In genomic region chr1:186575629-186576028, GRCm38 (mm10) we compare ENCODE assay signal across 23 mouse cellular contexts.
DNase-seq lines count a peak whose midpoint lies in the region; ATAC-seq lines count a peak whose summit lies in the region.
"Had no signal": no experiment of that assay in that cellular context is flagged by ENCODE, and none has a peak within 500 bp of the region (broad histone marks: within the 10 kb centered on the region; RNA-seq: fewer than 3 reads in every experiment).

No protein-coding gene starts in this region.

- H3K27ac ChIP-seq in kidney, embryonic 15.5 days, result no peak overlapping the region
- H3K27ac ChIP-seq: forebrain, embryonic 13.5 days; limb, embryonic 13.5 days; midbrain, embryonic 15.5 days; neural tube, embryonic 12.5 days had no signal

- WGBS in kidney, embryonic 15.5 days, result 61% methylated on average over 9 of the region's 9 CpGs

- H3K4me2 ChIP-seq in kidney, embryonic 15.5 days, result no peak overlapping the region
- H3K4me2 ChIP-seq: forebrain, embryonic 13.5 days; heart, embryonic 12.5 days; limb, embryonic 13.5 days; lung, embryonic 14.5 days; midbrain, embryonic 15.5 days; neural tube, embryonic 12.5 days had no signal

- H3K9ac ChIP-seq in kidney, embryonic 15.5 days, result no peak overlapping the region
- H3K9ac ChIP-seq: forebrain, embryonic 13.5 days; heart, embryonic 12.5 days; limb, embryonic 13.5 days; lung, embryonic 14.5 days; midbrain, embryonic 15.5 days; neural tube, embryonic 12.5 days had no signal

- H3K4me1 ChIP-seq in kidney, embryonic 15.5 days, result no peaks in the 10 kb centered on the region
- H3K4me1 ChIP-seq: forebrain, embryonic 13.5 days; limb, embryonic 13.5 days; midbrain, embryonic 15.5 days; neural tube, embryonic 12.5 days had no signal

- H3K27me3 ChIP-seq in kidney, embryonic 15.5 days, result no peaks in the 10 kb centered on the region
- H3K27me3 ChIP-seq: forebrain, embryonic 13.5 days; heart, embryonic 12.5 days; limb, embryonic 13.5 days; midbrain, embryonic 15.5 days; neural tube, embryonic 12.5 days had no signal

- H3K4me3 ChIP-seq in kidney, embryonic 15.5 days (replicated peaks), result no peak overlapping the region
- H3K4me3 ChIP-seq: forebrain, embryonic 13.5 days; heart, embryonic 12.5 days; limb, embryonic 13.5 days; midbrain, embryonic 15.5 days; neural tube, embryonic 12.5 days had no signal

- H3K9me3 ChIP-seq in kidney, embryonic 15.5 days (replicated peaks), result no peaks in the 10 kb centered on the region
- H3K9me3 ChIP-seq: forebrain, embryonic 13.5 days; heart, embryonic 12.5 days; limb, embryonic 13.5 days; midbrain, embryonic 15.5 days; neural tube, embryonic 12.5 days had no signal

- no peak for ATAC-seq in kidney, embryonic 15.5 days (replicated peaks; ENCODE audit: low FRiP score)
- peak; percentile 92 for ATAC-seq in megakaryocyte progenitor cell, adult 5-6 weeks (replicated peaks; ENCODE audit: poor library complexity)
- ATAC-seq: forebrain, embryonic 13.5 days; intestine, postnatal 0 days; midbrain, embryonic 15.5 days had no signal

- H3K36me3 ChIP-seq in kidney, embryonic 15.5 days, result no peaks in the 10 kb centered on the region
- H3K36me3 ChIP-seq: heart, embryonic 12.5 days; limb, embryonic 13.5 days; midbrain, embryonic 15.5 days; neural tube, embryonic 12.5 days had no signal

- DNase-seq in heart, adult 11 months, result peak; percentile 80
- no peak for DNase-seq in heart, adult 8-10 months (ENCODE audit: low spot score)
- peak; percentile 46 for DNase-seq in kidney, postnatal 10 days
- DNase-seq in kidney, postnatal 14 days, result peak; percentile 15
- no peak for DNase-seq in thymus, postnatal 4 days
- DNase-seq: adrenal gland, postnatal 14 days; cerebellum, adult 2 months; cerebellum, postnatal 25 days; embryo, embryonic 11 days; gastrocnemius, postnatal 36 days; heart, postnatal 10 days; layer of hippocampus, postnatal 36 days; retina, postnatal 1 day; thymus, postnatal 25 days had no signal

Comparison
In these comparisons a context has a peak if more than half of its experiments do, and no peak if none do; other contexts are left out.
1. DNase-seq: peak in heart, adult 11 months (single experiment), kidney, postnatal 10 days (single experiment) and kidney, postnatal 14 days (single experiment); none in heart, adult 8-10 months (single experiment) and thymus, postnatal 4 days (single experiment).